Mouse (Mus musculus): ENCODE results near the gene Tor4a. TPM values are rescaled to one million over a fixed set of nuclear protein-coding genes. Genes with fewer than 3 reads are reported as not detected.

Tor4a gene
- polyA plus RNA-seq, 1 experiment from 2014 or later = 11.7 TPM

- peak; percentile 28; the same call in 1 of the 2 replicates for ATAC-seq (ENCODE audit: borderline replicate concordance, extremely low read depth, low FRiP score, low TSS enrichment)
These were observed 7.0 kb upstream of the Tor4a start for GRCm38 (mm10) chr2:25203631-25204214.

DNA sequence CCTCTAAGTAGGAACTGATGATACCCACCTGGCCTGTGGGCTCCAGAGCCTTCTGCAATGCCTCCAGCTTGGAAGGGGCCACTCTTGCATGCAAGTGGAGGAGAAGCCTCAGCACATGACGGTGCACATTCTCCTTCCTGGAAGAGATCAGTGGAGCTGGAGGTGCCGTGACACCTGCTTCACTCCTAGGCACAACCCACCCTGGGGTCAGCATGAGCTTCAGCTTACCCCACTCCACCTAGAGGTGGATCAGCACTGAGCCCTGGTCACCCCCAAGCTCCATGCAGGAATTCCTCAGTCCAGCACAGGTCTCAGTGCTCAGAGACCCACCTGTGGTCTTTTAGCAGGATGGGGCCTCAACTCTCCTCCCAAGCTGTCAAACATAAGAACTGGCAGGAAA, 3.9 kb upstream of the Tor4a start:
- 86% methylated on average over 2 of the region's 2 CpGs for WGBS
- ATAC-seq (ENCODE audit: borderline replicate concordance, extremely low read depth, low FRiP score, low TSS enrichment) = no peak

More at GRCm38 (mm10) chr2:25203631-25204214, 7.0 kb upstream of the Tor4a start:
- no peak overlapping the region for H3K9ac ChIP-seq
- no peaks in the 10 kb centered on the region for H3K27me3 ChIP-seq
- WGBS = 62% methylated on average over 4 of the region's 4 CpGs
- H3K27ac ChIP-seq = no peak overlapping the region
- no peaks in the 10 kb centered on the region for H3K9me3 ChIP-seq
- no peak overlapping the region for H3K4me3 ChIP-seq
- H3K4me2 ChIP-seq = no peak overlapping the region
- no peaks in the 10 kb centered on the region; the same call in 1 of the 2 replicates for H3K4me1 ChIP-seq
- H3K36me3 ChIP-seq = peaks cover 86% of the 10 kb centered on the region

DNA sequence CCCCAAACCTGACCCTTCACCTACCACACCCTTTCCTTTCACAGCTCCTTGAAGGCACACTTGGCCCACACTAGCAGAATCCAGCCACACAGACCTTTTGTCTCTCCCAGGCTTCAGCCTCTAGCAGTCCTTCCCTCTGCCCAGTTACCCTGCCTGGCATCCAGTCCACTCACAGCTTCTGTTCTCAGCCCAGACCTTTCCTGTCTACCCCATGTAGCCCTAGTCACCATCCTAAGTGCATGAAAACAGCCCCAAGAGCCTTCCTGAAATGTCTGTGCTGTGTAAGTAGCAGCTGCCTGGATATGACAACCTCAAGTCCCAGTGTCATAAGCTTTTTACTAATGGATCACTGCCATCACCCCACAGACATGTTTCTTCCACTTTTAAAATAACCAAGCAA, 1.3 kb upstream of the Tor4a start:
- Histone ChIP-seq H3K36me3 (peaks cover 40% of the 10 kb centered on the region), H3K4me1 (peaks cover 36% of the 10 kb centered on the region), H3K9ac (no peak overlapping the region)

More for the DNA sequence above, 3.9 kb upstream of the Tor4a start:
- Histone ChIP-seq H3K4me3 (no peak overlapping the region), H3K4me1 (peaks cover 16% of the 10 kb centered on the region), H3K9me3 (no peaks in the 10 kb centered on the region), H3K4me2 (no peak overlapping the region), H3K27me3 (peaks cover 2% of the 10 kb centered on the region; the same call in 1 of the 2 replicates), H3K27ac (no peak overlapping the region), H3K36me3 (peaks cover 67% of the 10 kb centered on the region), H3K9ac (no peak overlapping the region)

GRCm38 (mm10) chr2:25197191-25197590, 505 bp upstream of the Tor4a start:
- Histone ChIP-seq H3K4me1 (peaks cover 37% of the 10 kb centered on the region), H3K36me3 (peaks cover 32% of the 10 kb centered on the region), H3K4me3 (0 out of 2 replicates have a peak overlapping the region, but pooled peaks have one; percentile 36), H3K9me3 (no peaks in the 10 kb centered on the region), H3K4me2 (peak overlapping the region; percentile 65), H3K9ac (no peak overlapping the region; the same call in 1 of the 2 replicates), H3K27me3 (peaks cover 9% of the 10 kb centered on the region), H3K27ac (peak overlapping the region; percentile 74)
- WGBS = 21% methylated on average over 2 of the region's 2 CpGs
- ATAC-seq (ENCODE audit: borderline replicate concordance, extremely low read depth, low FRiP score, low TSS enrichment) = no peak

More for the DNA sequence above, 1.3 kb upstream of the Tor4a start:
- 0 out of 2 replicates have a peak overlapping the region, but pooled peaks have one; percentile 74 for H3K27ac ChIP-seq
- no peak overlapping the region for H3K4me2 ChIP-seq
- no peak overlapping the region for H3K4me3 ChIP-seq
- peaks cover 9% of the 10 kb centered on the region for H3K27me3 ChIP-seq
- ATAC-seq (ENCODE audit: borderline replicate concordance, extremely low read depth, low FRiP score, low TSS enrichment) = no peak
- no peaks in the 10 kb centered on the region for H3K9me3 ChIP-seq

- ATAC-seq (ENCODE audit: borderline replicate concordance, extremely low read depth, low FRiP score, low TSS enrichment) = peak; percentile 12; the same call in 1 of the 2 replicates
- Histone ChIP-seq H3K4me3 (peak overlapping the region; percentile 36), H3K4me2 (peak overlapping the region; percentile 65), H3K4me1 (peaks cover 37% of the 10 kb centered on the region), H3K27ac (peak overlapping the region; percentile 74), H3K9ac (peak overlapping the region; percentile 39), H3K36me3 (peaks cover 15% of the 10 kb centered on the region), H3K27me3 (peaks cover 9% of the 10 kb centered on the region), H3K9me3 (no peaks in the 10 kb centered on the region)
- WGBS = 16% methylated on average over 55 of the region's 55 CpGs
These were observed 1.2 kb downstream of the Tor4a start for GRCm38 (mm10) chr2:25195211-25196156.

DNA sequence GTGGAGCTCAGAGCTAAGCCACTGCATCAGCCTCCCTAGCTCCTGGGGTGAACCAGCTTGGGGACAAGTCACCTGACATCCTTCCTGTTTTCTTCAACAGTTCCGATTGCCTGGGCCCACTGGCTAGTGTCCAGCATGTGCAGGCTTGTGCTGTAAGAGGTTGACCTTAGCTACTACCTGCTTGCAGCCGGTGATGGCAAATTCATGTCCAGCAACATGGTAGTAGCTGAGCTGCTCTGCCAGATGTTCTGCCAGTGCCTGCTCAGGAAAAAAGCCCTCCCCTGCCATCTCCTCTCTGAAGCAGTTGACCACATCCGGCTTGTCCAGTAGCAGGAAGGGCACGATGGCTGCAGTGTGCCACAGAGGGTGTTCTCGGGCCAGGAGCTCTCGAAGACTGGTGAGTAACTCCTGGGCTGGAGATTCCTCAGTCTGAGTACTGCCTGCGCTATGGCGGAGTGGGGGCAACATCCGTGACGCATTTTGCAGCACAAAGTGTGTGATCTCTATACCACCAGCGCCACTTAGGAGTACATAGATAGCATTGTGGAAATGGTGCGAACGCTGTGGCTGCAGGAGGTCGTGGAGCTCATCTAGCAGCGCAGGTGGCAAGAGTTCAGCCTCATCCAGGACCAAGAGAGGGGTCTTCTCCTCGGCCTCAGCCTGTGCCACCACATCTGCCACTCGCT, 2.1 kb downstream of the Tor4a start:
- no peak overlapping the region for H3K9ac ChIP-seq
- H3K27ac ChIP-seq = 0 out of 2 replicates have a peak overlapping the region, but pooled peaks have one; percentile 12
- 76% methylated on average over 17 of the region's 17 CpGs for WGBS

GRCm38 (mm10) chr2:25194006-25194405, 2.7 kb downstream of the Tor4a start:
- peaks cover 37% of the 10 kb centered on the region for H3K4me1 ChIP-seq
- H3K27ac ChIP-seq = no peak overlapping the region
- H3K9ac ChIP-seq = peak overlapping the region; percentile 17; the same call in 1 of the 2 replicates
- peaks cover 9% of the 10 kb centered on the region for H3K27me3 ChIP-seq
- WGBS = 69% methylated on average over 5 of the region's 5 CpGs
- no peak for ATAC-seq (ENCODE audit: borderline replicate concordance, extremely low read depth, low FRiP score, low TSS enrichment)
- peaks cover 3% of the 10 kb centered on the region; the same call in 1 of the 2 replicates for H3K36me3 ChIP-seq
- H3K9me3 ChIP-seq = no peaks in the 10 kb centered on the region
- peak overlapping the region; percentile 14; the same call in 1 of the 2 replicates for H3K4me2 ChIP-seq
- no peak overlapping the region for H3K4me3 ChIP-seq

More for the DNA sequence above, 2.1 kb downstream of the Tor4a start:
- Histone ChIP-seq H3K4me3 (no peak overlapping the region), H3K4me2 (peak overlapping the region; percentile 65), H3K4me1 (peaks cover 37% of the 10 kb centered on the region), H3K27me3 (peaks cover 9% of the 10 kb centered on the region), H3K36me3 (peaks cover 7% of the 10 kb centered on the region), H3K9me3 (no peaks in the 10 kb centered on the region)
- no peak for ATAC-seq (ENCODE audit: borderline replicate concordance, extremely low read depth, low FRiP score, low TSS enrichment)

- H3K4me1 ChIP-seq = peaks cover 37% of the 10 kb centered on the region
- H3K36me3 ChIP-seq = no peaks in the 10 kb centered on the region
- H3K4me3 ChIP-seq = no peak overlapping the region
- 0 out of 2 replicates have a peak overlapping the region, but pooled peaks have one; percentile 15 for H3K27ac ChIP-seq
- H3K4me2 ChIP-seq = peak overlapping the region; percentile 21; the same call in 1 of the 2 replicates
- H3K9ac ChIP-seq = peak overlapping the region; percentile 17; the same call in 1 of the 2 replicates
- H3K27me3 ChIP-seq = peaks cover 9% of the 10 kb centered on the region
- H3K9me3 ChIP-seq = no peaks in the 10 kb centered on the region
- peak; percentile 68 for ATAC-seq (ENCODE audit: borderline replicate concordance, extremely low read depth, low FRiP score, low TSS enrichment)
- WGBS = 2% methylated on average over 6 of the region's 6 CpGs
These were observed 3.3 kb downstream of the Tor4a start for GRCm38 (mm10) chr2:25193330-25193770.

DNA sequence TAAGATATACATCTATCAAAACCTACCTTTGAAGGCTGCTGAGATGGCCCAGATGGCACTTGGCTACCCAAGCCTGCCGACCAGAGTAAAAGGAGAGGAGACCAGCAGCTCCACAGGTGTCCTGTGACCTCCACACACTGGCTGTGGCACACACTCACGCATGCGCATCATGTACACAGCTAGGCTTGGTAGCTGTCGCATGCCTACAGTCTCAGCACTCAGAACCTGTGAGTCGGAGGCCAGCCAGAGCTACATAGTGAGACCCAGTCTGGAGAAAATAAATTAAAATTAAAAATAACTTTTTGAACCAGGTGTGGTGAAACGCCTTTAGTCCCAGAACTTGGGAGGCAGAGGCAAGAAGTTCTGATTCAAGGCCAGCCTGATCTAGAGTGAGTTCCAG, 8.8 kb downstream of the Tor4a start:
- Histone ChIP-seq H3K9ac (no peak overlapping the region), H3K27me3 (peaks cover 10% of the 10 kb centered on the region), H3K36me3 (no peaks in the 10 kb centered on the region), H3K4me3 (no peak overlapping the region), H3K4me1 (peaks cover 12% of the 10 kb centered on the region), H3K4me2 (no peak overlapping the region), H3K27ac (no peak overlapping the region), H3K9me3 (no peaks in the 10 kb centered on the region)
- WGBS = 79% methylated on average over 6 of the region's 6 CpGs
- ATAC-seq (ENCODE audit: borderline replicate concordance, extremely low read depth, low FRiP score, low TSS enrichment) = no peak

GRCm38 (mm10) chr2:25186575-25186930, 10.1 kb downstream of the Tor4a start:
- Histone ChIP-seq H3K9ac (no peak overlapping the region), H3K4me1 (peaks cover 22% of the 10 kb centered on the region), H3K27ac (no peak overlapping the region), H3K9me3 (no peaks in the 10 kb centered on the region), H3K36me3 (no peaks in the 10 kb centered on the region), H3K4me2 (peak overlapping the region; percentile 97), H3K4me3 (peak overlapping the region; percentile 49; the same call in 1 of the 2 replicates), H3K27me3 (peaks cover 21% of the 10 kb centered on the region)
- no peak for ATAC-seq (ENCODE audit: borderline replicate concordance, extremely low read depth, low FRiP score, low TSS enrichment)
- 32% methylated on average over 5 of the region's 5 CpGs for WGBS
